Mouse (Mus musculus) kidney, postnatal 4 days (tissue): Measurements from ENCODE around the gene Gimap3.
A peak's percentile ranks its signal among the peaks of the same experiment; 100 is the strongest.

Experiments used
- DNase-seq, 2 experiments: peaks; one replicate each; pipeline ENCODE4 v3.0.0; 2021; ENCODE audit warnings: mixed read lengths in 2 of 2

Gene Gimap3

GRCm38 (mm10) chr6:48742422-48743351 lies 28.0 kb downstream of the Gimap3 start:
- DNase-seq, result peak; percentile 68 to 85

- DNase-seq, result peak; percentile 20 to 39
Measured at GRCm38 (mm10) chr6:48741711-48742206, 28.9 kb downstream of the Gimap3 start.

- DNase-seq, result peak in 1 of 2 experiments; percentile 43
Measured at GRCm38 (mm10) chr6:48741273-48741672, 29.4 kb downstream of the Gimap3 start.

- DNase-seq, result no peak
Measured at GRCm38 (mm10) chr6:48740501-48741169, 30.0 kb downstream of the Gimap3 start.

- no peak for DNase-seq
Measured at GRCm38 (mm10) chr6:48739780-48740055, 30.9 kb downstream of the Gimap3 start.

GRCm38 (mm10) chr6:48738961-48739779 lies 31.5 kb downstream of the Gimap3 start, which contains the start of gene Gimap1:
Gene Gimap1, plus strand, starts transcription at chr6:48739054.
- peak; percentile 31 to 51 for DNase-seq

- no peak for DNase-seq
Measured at GRCm38 (mm10) chr6:48737688-48738087, 33.0 kb downstream of the Gimap3 start.

- no peak for DNase-seq
Measured at GRCm38 (mm10) chr6:48737053-48737452, 33.6 kb downstream of the Gimap3 start.

- DNase-seq, result no peak
Measured at GRCm38 (mm10) chr6:48733660-48734059, 37.0 kb downstream of the Gimap3 start.

- DNase-seq, result no peak
Measured at GRCm38 (mm10) chr6:48732864-48733304, 37.8 kb downstream of the Gimap3 start.

- no peak for DNase-seq
Measured at GRCm38 (mm10) chr6:48727761-48728160, 42.9 kb downstream of the Gimap3 start.

- peak; percentile 69 to 79 for DNase-seq
Measured at GRCm38 (mm10) chr6:48725476-48725875, 45.2 kb downstream of the Gimap3 start.

- DNase-seq, result no peak
Measured at GRCm38 (mm10) chr6:48723468-48723867, 47.2 kb downstream of the Gimap3 start.

GRCm38 (mm10) chr6:48720326-48720725 lies 50.3 kb downstream of the Gimap3 start:
- DNase-seq, result no peak

- no peak for DNase-seq
Measured at GRCm38 (mm10) chr6:48718455-48718854, 52.2 kb downstream of the Gimap3 start, which contains the start of the genes Gm28053 and Gimap7. Gene Gm28053, plus strand, starts transcription at chr6:48718607. Gene Gimap7, plus strand, starts transcription at chr6:48718621.
